Mouse (Mus musculus): ENCODE measurements around the gene Aldh5a1. TPM values are rescaled to one million over a fixed set of nuclear protein-coding genes. Genes with fewer than 3 reads are reported as not detected.
"Not testable (repeated sequence)": the region's sequence is repeated elsewhere in the genome, so short reads cannot be mapped to it uniquely, and the experiment has no call there.

The Aldh5a1 gene
- total RNA-seq (2022): 10 to 100 TPM; 59.8 to 71.7 (median 64.2) TPM

DNA sequence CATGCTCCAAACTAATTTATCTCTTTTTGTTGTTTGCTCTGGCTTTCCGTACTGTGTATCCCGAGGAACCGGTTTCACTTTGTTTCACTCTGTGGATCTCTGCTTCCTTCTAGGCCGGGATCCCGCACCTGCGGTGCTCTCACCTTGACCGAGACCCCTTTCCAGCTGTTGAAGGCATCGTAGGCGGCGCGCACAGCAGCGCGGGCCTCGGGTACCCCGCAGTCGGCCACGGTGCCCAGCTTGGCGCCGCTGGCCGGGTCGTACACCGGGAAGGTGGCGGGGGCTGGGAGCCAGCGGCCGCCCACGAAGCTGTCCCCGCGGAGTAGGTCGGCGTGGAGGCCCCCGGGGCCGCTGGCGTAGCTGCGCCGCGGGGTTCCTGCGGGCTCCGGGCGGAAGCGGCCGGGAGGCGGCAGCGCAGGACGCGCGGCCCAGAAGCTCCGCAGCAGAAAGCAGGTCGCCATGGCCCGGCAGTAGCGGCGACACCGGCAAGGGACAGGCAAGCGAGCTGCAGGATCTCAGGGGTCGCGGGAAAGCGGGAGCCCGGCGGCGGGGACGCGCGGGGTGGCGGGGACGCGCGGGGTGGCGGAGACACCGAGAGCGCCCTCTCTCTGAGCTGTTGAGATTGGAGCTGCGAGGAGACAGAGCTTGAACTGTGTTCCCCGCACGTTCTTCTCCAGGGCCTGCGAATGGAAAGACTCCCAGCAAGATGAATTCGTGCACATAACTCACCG, at the start of gene Aldh5a1:
Gene Aldh5a1, minus strand, starts transcription at position 554 of the 731 bp plus-strand sequence.
- DNase-seq (ENCODE audit: low spot score in 2 of 2): peak; percentile 67 to 76

GRCm38 (mm10) chr13:24985435-24985834, 48.0 kb upstream of the Aldh5a1 start:
- DNase-seq (ENCODE audit: low spot score in 2 of 2): peak; percentile 55 to 67

GRCm38 (mm10) chr13:24981031-24981430, 43.6 kb upstream of the Aldh5a1 start:
- no peak for DNase-seq (ENCODE audit: low spot score in 2 of 2)

DNA sequence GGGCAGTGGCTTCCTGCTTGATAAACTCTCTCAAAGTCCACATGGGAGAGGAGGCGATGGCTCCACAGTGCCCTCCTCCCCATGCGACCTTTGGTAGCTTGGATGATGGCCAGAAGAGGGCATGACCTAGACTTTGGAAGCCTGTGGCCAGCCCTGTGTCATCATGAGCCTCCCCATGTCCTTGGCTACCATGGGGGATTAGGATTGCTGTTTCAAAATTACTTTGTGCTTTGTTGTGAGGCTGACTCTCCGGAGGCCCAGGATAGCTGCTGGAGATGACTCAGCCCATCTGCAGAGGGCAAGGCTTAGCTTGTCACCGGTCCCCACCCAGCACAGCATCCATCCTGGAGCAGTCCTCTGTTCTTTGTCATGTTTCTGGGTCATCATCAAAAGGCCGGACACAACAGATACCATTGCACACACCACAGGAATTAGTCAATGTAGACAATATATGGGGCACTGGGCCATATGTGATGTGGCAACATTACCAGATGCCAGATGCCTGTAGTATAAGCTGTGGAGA, 40.4 kb upstream of the Aldh5a1 start:
- DNase-seq (ENCODE audit: low spot score in 2 of 2): no peak

- peak; percentile 59 to 60 for DNase-seq (ENCODE audit: low spot score in 2 of 2)
These were observed 38.9 kb upstream of the Aldh5a1 start for GRCm38 (mm10) chr13:24976384-24976783.

- DNase-seq (ENCODE audit: low spot score in 2 of 2): not testable (repeated sequence)
These were observed 34.3 kb upstream of the Aldh5a1 start for GRCm38 (mm10) chr13:24971776-24972175.

DNA sequence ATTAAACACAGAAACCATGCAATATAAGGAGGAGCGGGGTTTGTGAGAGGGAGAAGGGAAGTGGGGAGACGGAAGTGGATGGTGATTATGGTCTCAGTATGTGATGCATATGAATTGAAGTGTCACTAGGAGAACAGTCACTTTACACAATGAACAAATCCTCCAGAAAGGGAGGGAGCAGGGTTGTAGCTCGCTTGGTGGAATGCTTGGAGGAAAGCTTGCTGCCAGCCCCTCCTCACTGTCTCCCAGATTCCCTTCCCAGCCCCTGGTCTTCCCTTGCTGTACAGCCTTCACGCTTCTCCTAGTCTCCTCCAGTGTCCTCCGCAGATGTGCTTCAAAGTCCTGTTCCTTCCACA, 28.4 kb upstream of the Aldh5a1 start:
- DNase-seq (ENCODE audit: low spot score in 2 of 2): no peak

DNA sequence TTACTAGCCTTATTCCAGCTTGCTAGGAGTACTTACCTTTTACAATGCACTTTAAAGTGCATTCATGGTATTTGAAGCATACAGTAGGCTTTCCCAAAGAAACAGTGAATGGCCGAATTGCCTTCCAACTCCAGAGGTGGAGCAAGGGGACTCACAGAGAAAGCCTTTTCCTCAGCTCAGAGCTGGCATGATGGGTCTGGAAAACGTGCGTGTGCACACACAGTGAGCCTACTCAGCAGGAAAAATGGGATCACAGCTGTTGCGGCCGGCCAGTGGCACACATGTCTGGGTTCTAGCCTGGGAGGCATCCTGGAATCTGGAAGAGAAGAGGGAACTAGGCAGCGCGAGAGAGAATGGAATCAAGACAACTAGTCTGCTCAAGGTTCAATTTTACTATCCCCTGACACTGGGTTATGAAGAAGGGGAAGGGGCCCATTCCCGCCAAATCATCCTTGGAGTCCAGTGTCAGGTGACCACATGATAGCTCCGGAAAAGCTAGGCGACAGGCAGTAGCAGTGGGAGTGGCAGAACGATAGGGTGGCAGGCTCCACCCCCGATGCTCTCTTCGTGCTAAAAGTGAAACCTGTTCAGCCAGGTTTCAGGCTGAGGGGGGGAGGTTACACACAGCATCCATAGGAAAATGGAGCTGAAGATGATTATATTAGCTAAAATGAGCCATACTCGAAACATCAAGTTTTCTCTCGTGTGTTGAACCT, 27.8 kb upstream of the Aldh5a1 start:
- DNase-seq (ENCODE audit: low spot score in 2 of 2): no peak

DNA sequence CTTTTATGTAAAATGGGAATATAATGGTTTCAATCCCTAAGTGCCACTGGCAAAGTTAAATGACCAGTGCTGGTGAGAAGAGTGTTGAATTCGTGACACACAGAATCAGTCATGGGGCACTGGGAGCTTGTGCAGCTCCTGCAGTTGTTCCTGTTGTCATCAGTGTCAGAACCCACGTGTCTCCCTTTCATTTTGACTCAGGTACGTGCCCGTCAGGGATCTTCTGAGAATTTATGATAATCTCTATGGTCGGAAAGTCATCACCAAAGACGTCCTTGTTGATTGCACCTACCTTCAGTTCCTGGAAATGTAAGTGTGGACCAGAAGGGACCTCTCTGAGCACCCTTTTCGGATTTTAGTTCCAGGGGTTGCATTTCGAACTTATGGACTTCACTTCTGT, 24.7 kb upstream of the Aldh5a1 start:
- DNase-seq (ENCODE audit: low spot score in 2 of 2): no peak

- DNase-seq (ENCODE audit: low spot score in 2 of 2): no peak
These were observed 22.6 kb upstream of the Aldh5a1 start for GRCm38 (mm10) chr13:24960084-24960483.

DNA sequence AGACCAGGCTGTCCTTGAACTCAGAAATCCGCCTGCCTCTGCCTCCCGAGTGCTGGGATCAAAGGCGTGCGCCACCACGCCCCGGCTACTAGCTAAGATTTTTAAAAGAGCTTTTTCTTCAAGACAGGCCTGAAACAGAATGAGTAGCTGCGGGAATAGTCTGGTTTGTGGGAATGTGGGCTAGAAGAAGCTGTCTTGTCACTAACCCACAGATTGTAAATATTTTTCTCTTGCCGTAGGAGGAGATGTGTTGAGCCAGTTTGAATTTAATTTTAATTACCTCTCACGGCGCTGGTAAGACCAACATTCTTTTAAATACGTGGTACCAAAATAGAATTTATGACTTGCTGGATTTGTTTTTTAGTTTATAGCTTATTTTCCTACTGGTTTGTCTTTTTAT, 21.2 kb upstream of the Aldh5a1 start:
- DNase-seq (ENCODE audit: low spot score in 2 of 2): no peak

- no peak for DNase-seq (ENCODE audit: low spot score in 2 of 2)
These were observed 18.0 kb upstream of the Aldh5a1 start for GRCm38 (mm10) chr13:24955500-24955899.

- no peak for DNase-seq (ENCODE audit: low spot score in 2 of 2)
These were observed 17.6 kb upstream of the Aldh5a1 start for GRCm38 (mm10) chr13:24955091-24955490.

DNA sequence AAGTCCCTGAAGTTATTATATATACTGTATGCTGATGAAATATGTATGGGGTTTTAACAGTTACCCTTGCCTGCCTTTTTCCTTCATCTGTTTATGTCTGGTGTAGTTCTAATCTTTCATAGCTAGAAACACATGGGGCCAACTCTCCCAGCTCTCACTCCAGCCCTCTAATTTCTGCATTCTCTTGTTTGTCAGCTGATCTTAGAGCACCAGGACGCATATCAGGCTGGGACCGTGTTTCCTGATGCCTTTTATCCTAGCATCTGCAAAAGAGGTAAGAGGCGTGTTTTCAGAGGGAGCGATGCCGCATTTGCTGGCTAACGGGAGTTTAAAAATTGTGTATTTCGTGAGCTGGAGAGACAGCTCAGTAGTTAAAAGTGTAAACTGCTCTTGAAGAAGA, 15.2 kb upstream of the Aldh5a1 start:
- DNase-seq (ENCODE audit: low spot score in 2 of 2): no peak

- DNase-seq (ENCODE audit: low spot score in 2 of 2): no peak
These were observed 11.4 kb upstream of the Aldh5a1 start for GRCm38 (mm10) chr13:24948870-24949269.

GRCm38 (mm10) chr13:24947158-24947557, 9.7 kb upstream of the Aldh5a1 start:
- no peak for DNase-seq (ENCODE audit: low spot score in 2 of 2)

GRCm38 (mm10) chr13:24945567-24945966, 8.1 kb upstream of the Aldh5a1 start:
- no peak for DNase-seq (ENCODE audit: low spot score in 2 of 2)

- no peak for DNase-seq (ENCODE audit: low spot score in 2 of 2)
These were observed 5.8 kb upstream of the Aldh5a1 start for GRCm38 (mm10) chr13:24943303-24943702.

DNA sequence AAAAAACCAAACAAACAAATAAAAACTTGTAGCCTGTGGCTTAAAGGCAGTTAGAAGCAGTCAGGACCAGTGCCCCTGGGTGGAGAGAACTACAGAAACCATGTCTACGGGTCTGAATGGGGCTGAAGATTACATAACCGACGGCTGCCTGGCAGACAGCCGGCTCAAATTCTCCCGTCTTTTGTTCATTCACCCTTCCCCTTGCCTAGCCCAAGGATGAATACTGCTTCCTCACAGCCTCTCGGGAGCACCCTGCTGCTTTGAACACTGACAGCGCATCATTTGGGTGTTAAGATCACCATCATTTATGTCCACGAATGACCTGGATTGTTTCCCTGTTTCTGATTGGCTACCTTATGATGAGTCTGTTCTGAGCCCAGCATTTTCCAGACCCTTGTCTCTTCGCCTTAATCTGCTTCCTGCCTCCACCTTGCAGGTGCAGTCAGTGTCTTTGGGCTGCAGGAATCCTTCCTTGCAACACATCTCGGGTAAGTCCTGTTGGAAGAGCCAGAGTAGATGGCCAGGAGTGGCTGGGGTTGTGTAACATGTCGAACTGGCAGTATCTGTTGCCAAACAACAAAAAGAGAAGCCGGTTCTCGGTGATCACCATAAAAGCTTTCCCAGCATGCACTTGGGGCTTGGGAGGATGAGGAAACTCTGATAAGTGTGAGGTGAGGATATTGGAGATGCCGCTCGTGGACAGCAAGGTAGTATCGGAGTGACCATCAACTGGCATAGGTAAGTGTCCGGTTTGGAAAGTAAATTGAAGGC, 5.2 kb upstream of the Aldh5a1 start, which contains the start of gene Gpld1:
Gene Gpld1, plus strand, starts transcription at position 641 of the 771 bp plus-strand sequence.
- peak; percentile 52 to 60 for DNase-seq (ENCODE audit: low spot score in 2 of 2)

GRCm38 (mm10) chr13:24939472-24939871, 2.0 kb upstream of the Aldh5a1 start:
- DNase-seq (ENCODE audit: low spot score in 2 of 2): no peak

- peak; percentile 74 to 83 for DNase-seq (ENCODE audit: low spot score in 2 of 2)
These were observed 1.2 kb upstream of the Aldh5a1 start for GRCm38 (mm10) chr13:24938683-24939082.

GRCm38 (mm10) chr13:24937839-24938166, 342 bp upstream of the Aldh5a1 start:
- DNase-seq (ENCODE audit: low spot score in 2 of 2): no peak
